Mouse (Mus musculus): ENCODE data around the gene Slc4a1.
"Not testable (repeated sequence)": the region's sequence is repeated elsewhere in the genome, so short reads cannot be mapped to it uniquely, and the experiment has no call there.

The Slc4a1 gene

GRCm38 (mm10) chr11:102366103-102366502, at the start of gene Slc4a1:
TSS of gene Slc4a1 (minus strand) at chr11:102366203.
- DNase-seq (ENCODE audit: low spot score) = not testable (repeated sequence)

DNA sequence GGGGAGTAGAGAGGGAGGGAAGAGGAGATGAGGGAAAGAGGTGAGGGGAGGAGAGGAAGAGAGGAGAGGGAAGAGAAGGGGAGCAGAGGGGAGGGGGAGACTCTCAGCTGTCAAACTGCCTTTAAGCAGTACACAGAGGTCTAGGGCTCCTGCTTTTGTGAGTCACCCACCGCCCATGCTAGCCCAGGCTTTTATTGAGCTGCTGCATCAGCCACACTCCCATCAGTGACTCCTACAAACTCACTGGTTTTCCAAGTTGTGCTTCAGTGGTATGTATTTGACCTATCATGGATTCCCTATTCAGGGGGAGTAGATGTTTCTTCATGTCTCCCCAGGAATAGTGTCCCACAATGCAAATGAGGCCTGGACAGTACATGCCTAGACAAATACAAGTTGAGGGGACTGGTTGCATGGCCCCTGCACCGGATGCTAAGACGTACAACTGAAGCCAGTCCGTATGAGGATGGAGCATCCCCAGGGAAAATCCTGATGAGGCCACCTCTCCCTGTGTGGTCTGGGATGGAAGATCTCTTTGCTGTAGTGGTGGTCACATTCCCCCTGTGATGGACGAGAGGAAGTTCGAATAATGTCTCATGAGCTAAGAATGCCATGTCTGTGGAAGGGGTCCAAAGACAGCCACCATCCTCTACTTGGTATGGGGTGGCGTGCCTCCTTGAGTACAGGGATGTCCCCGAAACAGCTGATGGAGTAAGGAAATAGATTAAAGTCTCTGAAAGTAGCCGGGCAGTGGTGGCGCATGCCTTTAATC, 49.2 kb upstream of the Slc4a1 start:
- DNase-seq (ENCODE audit: low spot score) = no peak

GRCm38 (mm10) chr11:102413059-102413458, 47.1 kb upstream of the Slc4a1 start:
- no peak for DNase-seq (ENCODE audit: low spot score)

DNA sequence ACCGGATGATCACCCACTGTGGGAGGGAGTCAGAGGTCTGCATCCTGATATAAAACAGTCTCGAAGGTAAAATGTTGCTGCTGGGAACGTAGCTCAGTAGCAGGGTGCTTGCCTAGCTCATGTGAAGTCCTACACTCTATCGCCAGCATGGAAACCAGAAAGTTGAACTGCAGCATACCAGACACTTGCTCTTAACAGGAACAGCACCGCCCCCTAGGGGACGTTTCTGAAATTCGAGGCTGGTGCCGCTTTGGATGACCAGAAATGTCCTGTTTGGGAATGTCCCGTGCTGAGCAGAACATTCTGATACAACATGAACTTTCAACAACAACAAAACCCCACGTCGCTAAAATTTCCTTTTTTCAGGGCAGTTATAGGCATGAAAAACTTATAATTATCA, 45.7 kb upstream of the Slc4a1 start:
- DNase-seq (ENCODE audit: low spot score) = peak; percentile 82

DNA sequence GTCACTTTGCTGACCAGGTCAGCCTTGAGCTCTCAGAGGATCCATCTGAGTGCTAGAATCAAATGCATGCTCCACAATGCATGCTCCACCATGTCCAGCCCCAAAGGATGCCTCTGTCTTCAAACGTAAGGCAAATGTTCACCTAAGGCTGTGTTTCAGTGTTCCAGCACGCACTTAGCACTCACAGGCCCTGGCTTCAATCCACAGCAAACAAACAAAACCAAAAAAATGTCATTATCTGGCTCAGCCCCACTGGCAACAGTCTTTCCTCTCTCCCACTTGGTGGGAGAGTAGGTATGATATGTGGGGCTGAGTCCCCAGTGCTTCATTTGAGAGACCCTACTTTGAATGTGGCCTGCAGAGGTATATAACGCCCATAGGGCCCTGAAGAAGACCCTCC, 45.1 kb upstream of the Slc4a1 start:
- no peak for DNase-seq (ENCODE audit: low spot score)

- not testable (repeated sequence) for DNase-seq (ENCODE audit: low spot score)
These were observed 44.3 kb upstream of the Slc4a1 start for GRCm38 (mm10) chr11:102410345-102410744.

DNA sequence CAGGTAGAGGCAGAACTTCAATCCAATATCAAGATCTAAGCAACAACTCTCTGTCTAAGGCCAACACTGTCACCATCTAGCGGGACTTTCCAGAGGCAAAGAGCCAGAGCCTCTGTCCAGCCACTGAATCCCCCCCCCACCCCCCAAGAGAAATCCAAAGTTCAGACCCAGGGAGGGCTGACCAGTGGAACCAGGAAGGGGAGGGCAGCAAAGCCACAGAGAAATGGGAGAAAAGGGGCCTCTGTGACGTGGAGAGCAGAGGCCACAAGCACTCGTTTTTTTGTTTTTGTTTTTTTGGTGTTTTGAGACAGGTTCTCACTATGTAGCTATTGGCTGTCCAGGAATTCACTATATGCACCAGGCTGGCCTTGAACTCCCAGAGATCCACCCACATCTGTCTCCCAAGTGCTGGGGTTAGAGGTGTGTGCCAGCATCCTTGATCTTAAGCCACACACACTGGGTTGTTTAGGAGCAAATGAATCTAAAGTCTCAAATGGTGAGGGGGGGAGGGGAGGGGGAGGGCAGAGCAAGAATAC, 43.9 kb upstream of the Slc4a1 start:
- no peak for DNase-seq (ENCODE audit: low spot score)

DNA sequence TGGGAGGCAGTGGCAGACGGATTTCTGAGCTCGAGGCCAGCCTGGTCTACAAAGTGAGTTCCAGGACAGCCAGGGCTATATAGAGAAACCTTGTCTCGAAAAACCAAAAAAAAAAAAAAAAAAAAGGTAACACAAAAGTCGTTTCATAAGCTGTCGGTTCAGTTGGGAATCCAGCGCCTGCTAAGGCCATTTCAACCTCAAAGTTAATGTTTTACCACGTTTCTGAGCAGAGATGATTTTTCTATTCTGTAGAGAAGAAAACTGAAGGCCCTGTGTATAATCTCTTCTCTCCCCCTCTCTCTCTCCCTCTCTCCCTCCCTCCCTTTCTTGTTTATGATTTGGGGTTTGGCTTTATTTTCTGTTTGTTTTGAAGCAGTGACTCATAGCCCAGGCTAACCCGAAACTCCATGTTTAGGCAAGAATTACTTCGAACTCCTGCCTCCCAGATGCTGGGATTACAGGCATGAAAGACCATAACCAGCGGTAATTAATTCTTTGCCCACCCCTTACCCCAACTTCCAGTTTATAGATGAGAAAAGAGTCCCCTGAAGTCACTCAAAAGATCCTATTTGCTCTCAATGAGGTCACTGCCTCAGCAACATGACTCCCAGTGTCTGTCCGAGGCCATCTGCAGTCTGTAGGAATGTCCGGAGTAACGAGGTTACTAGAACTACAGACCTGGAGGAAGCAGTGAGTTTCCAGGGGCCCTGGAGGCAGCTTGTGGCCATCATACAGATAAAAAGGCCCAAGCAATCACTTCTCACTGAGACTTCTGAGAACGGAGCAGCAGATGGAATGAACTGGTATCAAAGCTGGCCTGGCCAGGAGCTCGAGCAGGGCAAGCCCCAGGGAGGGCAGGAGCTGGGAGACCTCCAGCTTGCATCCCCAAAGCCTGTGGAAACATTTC, 43.1 kb upstream of the Slc4a1 start:
- DNase-seq (ENCODE audit: low spot score) = no peak

- peak; percentile 94 for DNase-seq (ENCODE audit: low spot score)
These were observed 42.4 kb upstream of the Slc4a1 start for GRCm38 (mm10) chr11:102408344-102408876.

- DNase-seq (ENCODE audit: low spot score) = no peak
These were observed 41.8 kb upstream of the Slc4a1 start, which contains the start of gene Slc25a39 for GRCm38 (mm10) chr11:102407834-102408215. TSS of gene Slc25a39 (minus strand) at chr11:102407946.

DNA sequence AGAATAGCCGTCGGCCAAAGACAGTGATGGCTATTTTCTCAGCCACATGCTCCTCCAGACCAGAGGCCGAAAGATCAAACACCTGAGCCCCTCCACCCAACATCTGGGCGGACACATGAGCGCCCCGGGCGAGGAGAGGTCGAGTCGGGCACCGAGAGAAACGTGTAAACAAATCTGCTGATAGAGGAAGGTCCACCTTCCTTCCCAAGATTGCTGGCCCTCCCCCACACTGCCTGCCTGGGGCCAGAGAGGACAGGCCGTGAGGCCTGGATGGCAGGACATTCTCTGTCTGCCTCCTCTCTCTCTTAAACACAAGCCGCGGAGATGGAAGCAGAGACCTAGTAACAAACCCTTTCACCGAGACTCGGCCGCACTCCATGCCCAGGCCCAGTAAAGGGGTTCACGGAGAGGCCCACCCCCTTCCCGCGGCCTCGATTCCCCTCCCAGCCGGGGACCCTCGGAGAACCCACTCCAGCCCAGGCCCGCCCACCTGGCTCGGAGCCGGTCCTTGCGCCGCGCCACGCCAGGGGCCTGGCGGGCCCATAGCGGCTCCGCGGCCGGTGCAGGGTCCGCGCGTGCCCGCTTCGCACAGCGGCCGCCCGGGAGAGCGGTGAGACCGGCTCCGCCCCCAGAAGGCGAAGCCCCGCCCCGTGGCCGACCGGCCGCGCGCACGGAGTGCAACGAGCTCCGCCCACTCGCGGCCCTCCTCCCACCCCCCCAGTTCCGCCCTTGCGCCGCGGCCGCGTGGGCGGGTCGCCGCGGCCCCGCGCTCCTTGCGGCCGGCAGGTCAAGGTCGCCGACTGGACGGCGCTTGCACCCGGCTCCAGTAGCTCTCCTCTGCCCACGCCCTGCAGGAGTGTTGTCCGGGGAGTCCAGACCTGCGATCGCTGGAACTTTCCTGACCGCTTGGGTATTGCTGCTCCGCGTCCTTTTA, 41.2 kb upstream of the Slc4a1 start:
- DNase-seq (ENCODE audit: low spot score) = peak; percentile 94

DNA sequence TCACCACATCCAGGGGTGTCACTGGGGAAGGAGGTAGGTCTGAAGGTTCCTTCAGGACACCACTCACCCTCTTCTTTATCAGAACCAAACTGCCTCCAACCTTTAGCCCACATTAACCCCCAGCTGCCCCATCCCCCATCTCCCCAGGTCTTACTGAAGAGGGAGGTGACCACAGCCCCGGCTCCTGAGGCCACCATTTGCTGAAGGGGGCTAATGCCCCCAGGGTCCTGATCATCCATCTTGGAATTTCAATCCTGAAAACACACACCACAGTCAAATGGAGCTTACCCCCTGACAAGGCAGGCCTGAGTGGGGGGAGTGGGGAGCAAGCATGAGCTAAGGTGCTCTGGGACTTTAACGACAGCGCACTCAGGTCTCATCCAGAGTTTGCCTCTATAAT, 40.4 kb upstream of the Slc4a1 start:
- DNase-seq (ENCODE audit: low spot score) = no peak

DNA sequence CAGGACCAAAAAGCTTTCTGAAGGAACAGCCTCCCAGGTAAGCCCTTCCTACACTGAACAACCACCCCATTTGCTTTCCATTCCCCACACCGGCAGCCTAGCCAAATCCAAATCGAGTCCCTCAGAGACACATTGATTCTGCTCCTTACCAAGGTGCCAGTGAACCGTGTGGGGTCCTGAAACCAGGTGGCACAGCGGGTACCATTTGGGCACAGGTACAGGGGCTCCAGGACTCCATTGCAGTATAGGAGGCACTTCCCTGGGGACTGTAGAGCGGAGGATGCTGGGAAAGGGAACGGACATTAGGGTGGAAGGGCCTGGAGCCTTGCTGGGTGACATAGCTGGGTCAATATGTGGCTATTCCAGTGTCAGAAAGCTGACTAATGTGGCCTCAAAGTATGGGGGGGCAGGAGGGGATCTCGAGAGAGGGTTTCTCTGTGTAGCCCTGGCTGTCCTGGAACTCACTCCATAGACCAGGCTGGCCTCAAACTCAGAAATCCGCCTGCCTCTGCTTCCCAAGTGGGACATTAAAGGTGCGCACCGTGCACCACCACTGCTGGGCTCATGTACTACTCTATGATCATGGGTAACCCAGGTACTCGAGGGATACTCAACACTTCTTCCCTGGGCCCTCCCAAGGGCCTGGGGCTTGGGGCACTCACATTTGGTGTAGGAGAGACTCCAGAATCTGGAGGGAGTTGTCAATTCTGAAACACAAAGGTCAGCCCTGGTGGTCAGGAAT, 39.7 kb upstream of the Slc4a1 start:
- DNase-seq (ENCODE audit: low spot score) = no peak

GRCm38 (mm10) chr11:102404161-102405010, 38.4 kb upstream of the Slc4a1 start:
- no peak for DNase-seq (ENCODE audit: low spot score)

DNA sequence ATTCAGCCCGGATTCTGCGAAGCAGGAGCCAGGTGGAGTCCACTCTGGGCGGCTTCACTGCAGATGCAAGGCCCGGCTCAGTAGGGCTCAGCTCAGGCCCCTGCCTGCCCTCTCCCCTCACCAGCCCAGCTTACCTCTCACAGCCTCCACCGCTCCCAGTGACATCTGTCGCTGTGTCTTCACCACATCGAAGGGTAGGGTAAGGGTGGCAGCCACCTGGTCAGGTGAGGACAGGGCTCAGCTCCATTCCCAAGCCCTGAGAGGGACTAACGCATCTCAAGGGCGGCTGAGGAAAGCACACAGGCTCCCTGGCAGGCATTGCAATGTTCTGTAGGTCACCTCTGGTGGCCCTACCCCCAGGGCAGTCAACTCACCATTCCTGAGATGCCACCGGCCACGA, 37.7 kb upstream of the Slc4a1 start:
- no peak for DNase-seq (ENCODE audit: low spot score)

DNA sequence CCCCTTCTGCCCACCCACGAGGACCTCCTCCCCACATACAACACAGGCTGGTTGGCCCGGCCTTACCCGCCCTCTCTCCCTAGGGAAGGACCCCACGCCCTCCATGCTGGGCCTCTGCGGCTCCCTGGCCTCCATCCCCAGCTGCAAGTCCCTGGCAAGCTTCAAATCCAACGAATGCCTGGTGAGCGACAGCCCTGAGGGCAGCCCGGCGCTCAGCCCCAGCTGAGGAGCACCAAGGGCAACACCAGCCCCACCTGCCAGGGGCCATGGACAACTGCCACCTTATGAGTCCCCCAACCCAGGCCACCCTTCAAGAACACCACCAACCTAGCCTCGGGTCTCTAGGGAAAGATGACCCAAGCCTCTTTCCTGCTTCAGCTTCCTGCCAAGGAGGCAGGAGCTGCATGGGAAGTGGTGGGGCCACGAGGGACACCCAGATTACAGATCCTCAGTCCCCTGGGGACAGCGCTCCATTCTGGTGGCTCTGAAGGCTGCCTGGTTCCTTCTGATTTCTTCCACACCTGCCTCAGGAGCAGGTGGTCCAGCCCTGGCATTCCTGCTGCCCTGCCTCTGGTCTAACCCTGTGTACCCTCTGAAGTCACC, 36.0 kb upstream of the Slc4a1 start:
- DNase-seq (ENCODE audit: low spot score) = no peak

- DNase-seq (ENCODE audit: low spot score) = no peak
These were observed 34.6 kb upstream of the Slc4a1 start for GRCm38 (mm10) chr11:102400513-102401084.

GRCm38 (mm10) chr11:102399610-102400072, 33.6 kb upstream of the Slc4a1 start:
- DNase-seq (ENCODE audit: low spot score) = no peak

DNA sequence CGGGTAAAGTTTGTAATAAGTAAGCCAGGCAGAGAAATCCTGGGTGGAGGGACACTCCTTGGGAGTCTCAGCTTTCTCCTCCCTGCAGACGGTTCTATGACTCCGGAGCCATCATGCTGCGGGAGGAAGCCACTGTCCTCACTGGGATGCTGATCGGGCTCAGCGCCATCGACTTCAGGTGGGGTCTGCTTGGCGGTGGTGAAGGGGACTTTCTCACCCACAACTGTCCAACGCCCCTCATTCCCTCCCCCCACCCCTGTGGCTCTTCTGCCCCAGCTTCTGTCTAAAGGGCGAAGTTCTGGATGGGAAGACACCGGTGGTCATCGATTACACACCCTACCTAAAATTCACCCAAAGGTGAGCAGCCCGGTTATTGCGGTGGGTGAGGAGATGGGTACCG, 33.1 kb upstream of the Slc4a1 start:
- no peak for DNase-seq (ENCODE audit: low spot score)

All from spleen, adult 12 weeks (tissue).